Mouse (Mus musculus) CH12.LX (cell line): ENCODE measurements at regions not wholly inside any gene's neighbourhood (a gene's known extent, or its start where the extent isn't known, plus 50 kb on each side); places are given as distances from the start of the nearest gene placed in this dataset.

ENCODE experiments used
- POLR2A ChIP-seq: IDR thresholded peaks from 2 replicates; pipeline ENCODE4 v1.6.1; 2011; ENCODE audit warnings: low read depth, mild to moderate bottlenecking, improper control_type of control experiment, low read length
- RAD21 ChIP-seq: IDR thresholded peaks from 2 replicates; pipeline ENCODE4 v1.6.1; 2011; ENCODE audit warnings: low read depth, mild to moderate bottlenecking, low read length, improper control_type of control experiment, moderate library complexity

- TF ChIP-seq POLR2A (no peak), RAD21 (no peak)
Observed at GRCm38 (mm10) chr4:50087860-50088259, 242.3 kb upstream of the Grin3a start.
